Mouse (Mus musculus) lung, postnatal 0 days (tissue): ENCODE data around the gene Rnf5.
A peak's percentile ranks its signal among the peaks of the same experiment; 100 is the strongest.

Experiments used
- CTCF ChIP-seq: IDR thresholded peaks from 2 replicates; pipeline ENCODE4 v1.5.1; 2016; ENCODE audit warnings: antibody characterized with exemption, mild to moderate bottlenecking
- EP300 ChIP-seq: IDR thresholded peaks from 2 replicates; pipeline ENCODE4 v1.6.1; 2016; ENCODE audit warnings: antibody characterized with exemption, mild to moderate bottlenecking, control low read depth

DNA sequence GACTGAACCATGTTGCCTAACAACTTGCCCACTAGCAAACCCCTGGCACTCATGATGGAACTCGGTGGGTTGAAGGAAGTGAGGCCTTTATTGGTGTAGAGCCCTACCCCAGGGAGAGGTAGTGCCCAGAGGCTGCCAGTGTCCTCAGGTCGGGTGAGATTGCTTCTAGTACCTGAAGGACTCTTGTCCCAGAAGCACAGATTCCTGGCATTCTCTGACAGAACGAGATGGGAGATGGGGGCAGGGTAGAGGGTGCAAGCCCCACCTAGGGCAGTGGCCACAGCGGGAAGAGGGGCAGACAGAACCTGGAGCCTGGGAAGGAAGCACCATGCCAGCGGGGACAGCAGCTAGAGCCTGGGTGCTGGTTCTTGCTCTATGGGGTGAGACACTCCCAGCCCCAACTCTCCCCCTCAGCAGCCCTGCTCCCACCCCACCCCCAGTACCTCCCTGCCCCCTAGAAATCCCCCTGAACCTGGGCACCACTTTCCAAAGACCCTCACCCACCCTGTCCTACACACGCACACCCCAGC lies 5.9 kb downstream of the Rnf5 start, which contains the start of gene Ager:
- TF ChIP-seq CTCF (no peak), EP300 (peak; percentile 95)
